Mouse (Mus musculus) liver, embryonic 14.5 days (tissue): ENCODE results near the gene Slc22a13.

ENCODE experiments used
- CTCF ChIP-seq: IDR thresholded peaks from 2 replicates; pipeline ENCODE4 v1.5.1; 2016; ENCODE audit warnings: antibody characterized with exemption, low read depth, control low read depth
- EP300 ChIP-seq: IDR thresholded peaks from 2 replicates; pipeline ENCODE4 v1.6.1; 2016; ENCODE audit warnings: antibody characterized with exemption, low read depth

- no peak for TF ChIP-seq CTCF
- TF ChIP-seq EP300: no peak
These were observed 29.9 kb upstream of the Slc22a13 start for GRCm38 (mm10) chr9:119238796-119239195.
